Mouse (Mus musculus) bone marrow macrophage, adult 2 months (primary cell): ENCODE measurements around the gene Pnma1.

Source experiments
- CTCF ChIP-seq: IDR thresholded peaks from 2 replicates; pipeline ENCODE4 v1.5.1; 2012; ENCODE audit warnings: low read depth, mild to moderate bottlenecking, low read length, moderate library complexity
- POLR2A ChIP-seq: IDR thresholded peaks from 2 replicates; pipeline ENCODE4 v1.6.1; 2012; ENCODE audit warnings: mild to moderate bottlenecking, low read depth, low read length, borderline replicate concordance

- TF ChIP-seq CTCF (no peak), POLR2A (no peak)
These were observed 26.0 kb upstream of the Pnma1 start for GRCm38 (mm10) chr12:84174190-84174811.
